Mouse (Mus musculus) lung, embryonic 14.5 days (tissue): ENCODE measurements around the gene Foxo1. TPM values are rescaled to one million over a fixed set of nuclear protein-coding genes. Genes with fewer than 3 reads are reported as not detected.

Experiments
- ATAC-seq: fragments of 200-750 bp; cut with Nextera tagmentation; 2 replicates; pipeline ENCODE4 v1.8.0; 2017; ENCODE audit warnings: mild to moderate bottlenecking, moderate TSS enrichment, moderate library complexity; ENCODE audit not compliant: insufficient read depth
- DNase-seq: peaks from one replicate; pipeline ENCODE4 v3.0.0-alpha.2; 2015
- H3K27ac ChIP-seq: fragments of 300-500 bp; sonication (generic); 2 replicates; pipeline ENCODE4 v1.5.1; 2014; ENCODE audit warnings: low read depth, mild to moderate bottlenecking, moderate library complexity
- H3K27me3 ChIP-seq: fragments of 300-500 bp; sonication (generic); 2 replicates; pipeline ENCODE4 v1.6.1; 2014; ENCODE audit warnings: low read length, control low read depth; ENCODE audit not compliant: insufficient read depth
- H3K36me3 ChIP-seq: fragments of 300-500 bp; sonication (generic); 2 replicates; pipeline ENCODE4 v1.6.1; 2014; ENCODE audit warnings: control low read depth; ENCODE audit not compliant: insufficient read depth
- H3K4me1 ChIP-seq: fragments of 300-500 bp; sonication (generic); 2 replicates; pipeline ENCODE4 v1.6.1; 2014; ENCODE audit warnings: antibody characterized with exemption, control low read depth; ENCODE audit not compliant: insufficient read depth
- H3K4me2 ChIP-seq: fragments of 300-500 bp; sonication (generic); 2 replicates; pipeline ENCODE4 v1.6.1; 2014; ENCODE audit warnings: mild to moderate bottlenecking
- H3K4me3 ChIP-seq: fragments of 300-500 bp; sonication (generic); 2 replicates; pipeline ENCODE4 v1.5.1; 2014; ENCODE audit warnings: low read depth, low read length
- H3K9ac ChIP-seq: fragments of 300-500 bp; sonication (generic); 2 replicates; pipeline ENCODE4 v1.6.1; 2014
- H3K9me3 ChIP-seq: fragments of 300-500 bp; sonication (generic); 2 replicates; pipeline ENCODE4 v1.6.1; 2016; ENCODE audit warnings: low read depth, low read length, control low read depth
- CTCF ChIP-seq: IDR thresholded peaks from 2 replicates; pipeline ENCODE4 v1.5.1; 2016; ENCODE audit warnings: antibody characterized with exemption, low read depth
- WGBS: fragments of 180-500 bp; shearing (Covaris S2); extraction: QIAGEN DNeasy Blood & Tissue Kit; methylation state at CpG from one replicate; pipeline ENCODE4 v1.1.7; 2014; 5-methylcytosine and 5-hydroxymethylcytosine counted together
- polyA plus RNA-seq: library from polyadenylated mRNA; unstranded; fragments of >200 nt; fragmentation: Nextera tagmentation; extraction: Ambion mirVana; gene quantifications from 2 replicates; pipeline ENCODE4 v1.2.1, GENCODE M21; 2014

Gene Foxo1
- polyA plus RNA-seq, 1 experiment from 2014 or later = 7.3 TPM

- no peaks in the 10 kb centered on the region for H3K9me3 ChIP-seq
- no peak for TF ChIP-seq CTCF
- peak overlapping the region; percentile 76 for H3K4me3 ChIP-seq
- H3K27me3 ChIP-seq = peaks cover 7% of the 10 kb centered on the region; the same call in 1 of the 2 replicates
- H3K36me3 ChIP-seq = no peaks in the 10 kb centered on the region
- peak overlapping the region; percentile 79 for H3K9ac ChIP-seq
- WGBS = under 1% methylated on average over 76 of the region's 89 CpGs
- peak overlapping the region; percentile 86 for H3K27ac ChIP-seq
- ATAC-seq (peak; percentile 22), DNase-seq (peak; percentile 53)
- H3K4me2 ChIP-seq = peak overlapping the region; percentile 99
- H3K4me1 ChIP-seq = 0 out of 2 replicates have a peak, but pooled peaks cover 3% of the 10 kb centered on the region
Observed at GRCm38 (mm10) chr3:52268737-52269513, 789 bp downstream of the Foxo1 start.

- H3K4me2 ChIP-seq = peak overlapping the region; percentile 99
- H3K27ac ChIP-seq = no peak overlapping the region
- no peaks in the 10 kb centered on the region for H3K9me3 ChIP-seq
- H3K9ac ChIP-seq = peak overlapping the region; percentile 79
- H3K36me3 ChIP-seq = no peaks in the 10 kb centered on the region
- no peak for ATAC-seq
- DNase-seq = peak; percentile 72
- peaks cover 7% of the 10 kb centered on the region; the same call in 1 of the 2 replicates for H3K27me3 ChIP-seq
- peak overlapping the region; percentile 76 for H3K4me3 ChIP-seq
- under 1% methylated on average over 55 of the region's 55 CpGs for WGBS
- TF ChIP-seq CTCF = no peak
- H3K4me1 ChIP-seq = 0 out of 2 replicates have a peak, but pooled peaks cover 3% of the 10 kb centered on the region
Observed at GRCm38 (mm10) chr3:52269514-52270351, 1.6 kb downstream of the Foxo1 start.

GRCm38 (mm10) chr3:52270511-52270910 lies 2.4 kb downstream of the Foxo1 start:
- 0 out of 2 replicates have a peak, but pooled peaks cover 3% of the 10 kb centered on the region for H3K4me1 ChIP-seq
- H3K4me2 ChIP-seq = peak overlapping the region; percentile 99
- H3K36me3 ChIP-seq = no peaks in the 10 kb centered on the region
- peaks cover 7% of the 10 kb centered on the region; the same call in 1 of the 2 replicates for H3K27me3 ChIP-seq
- ATAC-seq (no peak), DNase-seq (no peak)
- 23% methylated on average over 3 of the region's 3 CpGs for WGBS
- H3K9ac ChIP-seq = peak overlapping the region; percentile 79
- H3K27ac ChIP-seq = no peak overlapping the region
- H3K9me3 ChIP-seq = no peaks in the 10 kb centered on the region
- TF ChIP-seq CTCF = no peak
- peak overlapping the region; percentile 76 for H3K4me3 ChIP-seq

GRCm38 (mm10) chr3:52271376-52271775 lies 3.2 kb downstream of the Foxo1 start:
- no peak for TF ChIP-seq CTCF
- ATAC-seq (no peak), DNase-seq (no peak)
- H3K4me1 ChIP-seq = 0 out of 2 replicates have a peak, but pooled peaks cover 3% of the 10 kb centered on the region
- no peaks in the 10 kb centered on the region for H3K36me3 ChIP-seq
- WGBS = 69% methylated on average over 5 of the region's 5 CpGs
- H3K27me3 ChIP-seq = no peaks in the 10 kb centered on the region
- no peak overlapping the region for H3K4me3 ChIP-seq
- H3K4me2 ChIP-seq = peak overlapping the region; percentile 99
- H3K9ac ChIP-seq = no peak overlapping the region
- H3K27ac ChIP-seq = no peak overlapping the region
- H3K9me3 ChIP-seq = no peaks in the 10 kb centered on the region

- WGBS = 60% methylated on average over 8 of the region's 8 CpGs
- no peak for TF ChIP-seq CTCF
Observed at GRCm38 (mm10) chr3:52272376-52272865, 4.3 kb downstream of the Foxo1 start.

GRCm38 (mm10) chr3:52274475-52274874 lies 6.3 kb downstream of the Foxo1 start:
- Histone ChIP-seq H3K9ac (no peak overlapping the region), H3K4me1 (0 out of 2 replicates have a peak, but pooled peaks cover 3% of the 10 kb centered on the region), H3K27me3 (no peaks in the 10 kb centered on the region), H3K36me3 (no peaks in the 10 kb centered on the region), H3K27ac (no peak overlapping the region), H3K9me3 (no peaks in the 10 kb centered on the region), H3K4me2 (no peak overlapping the region), H3K4me3 (no peak overlapping the region)
- no peak for ATAC-seq
- no peak for DNase-seq
- TF ChIP-seq CTCF = no peak

More at GRCm38 (mm10) chr3:52272376-52272865, 4.3 kb downstream of the Foxo1 start:
- H3K9ac ChIP-seq = no peak overlapping the region
- H3K9me3 ChIP-seq = no peaks in the 10 kb centered on the region
- 0 out of 2 replicates have a peak, but pooled peaks cover 3% of the 10 kb centered on the region for H3K4me1 ChIP-seq
- H3K27ac ChIP-seq = no peak overlapping the region
- H3K4me2 ChIP-seq = no peak overlapping the region; the same call in 1 of the 2 replicates
- H3K36me3 ChIP-seq = no peaks in the 10 kb centered on the region
- no peak for DNase-seq
- no peaks in the 10 kb centered on the region for H3K27me3 ChIP-seq
- H3K4me3 ChIP-seq = no peak overlapping the region
- no peak for ATAC-seq
